Mouse (Mus musculus) adrenal gland, postnatal 10 days (tissue): Measurements from ENCODE around the gene Exoc4. TPM values are rescaled to one million over a fixed set of nuclear protein-coding genes. Genes with fewer than 3 reads are reported as not detected.

Experiments used
- DNase-seq: peaks from one replicate; pipeline ENCODE4 v3.0.0; 2021; ENCODE audit warnings: mixed read lengths
- total RNA-seq, 2 experiments: library from RNA; stranded (reverse); gene quantifications; 2 replicates each; pipeline ENCODE4 v1.2.3; 2021

Exoc4 gene
- total RNA-seq, 2 experiments from 2014 or later = 36.9 to 53.3 TPM

DNA sequence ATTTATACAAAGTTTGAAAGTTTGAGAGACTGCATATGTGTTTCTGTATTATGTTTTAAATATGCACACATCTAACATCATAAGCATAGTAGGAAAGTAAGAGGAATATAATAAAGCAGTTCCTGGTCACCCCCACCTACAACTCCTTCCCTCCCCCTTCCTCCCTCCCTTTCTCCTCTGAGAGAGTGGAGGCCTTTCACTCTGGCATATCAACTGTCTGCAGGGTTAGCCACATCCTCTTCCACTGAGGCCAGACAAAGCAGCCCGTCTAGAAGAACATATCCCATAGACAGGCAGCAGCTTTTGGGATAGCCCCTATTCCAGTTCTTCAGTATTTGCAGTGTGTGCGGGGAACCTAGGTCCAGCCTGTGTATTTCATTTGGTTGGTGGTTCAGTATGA, 382.2 kb downstream of the Exoc4 start:
- DNase-seq = no peak

DNA sequence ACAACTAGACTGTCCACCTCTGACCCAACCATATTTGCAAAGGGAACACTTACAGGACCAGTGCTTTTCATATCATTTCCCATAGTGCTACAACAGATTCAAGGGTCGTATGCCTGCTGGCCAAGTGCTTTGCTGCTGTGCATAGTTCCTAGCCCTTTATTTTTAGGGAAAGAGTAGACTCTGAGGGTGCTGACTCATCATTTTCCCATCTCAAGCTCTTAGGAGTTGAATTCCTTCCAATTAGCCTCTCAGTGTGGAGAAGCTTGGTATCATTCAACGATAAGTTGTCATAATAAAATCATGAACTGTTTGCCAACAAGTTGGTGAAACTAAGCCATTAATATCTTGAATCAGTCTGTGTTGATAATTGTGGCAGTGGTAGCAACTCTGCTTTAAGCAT, 388.3 kb downstream of the Exoc4 start:
- DNase-seq = no peak

DNA sequence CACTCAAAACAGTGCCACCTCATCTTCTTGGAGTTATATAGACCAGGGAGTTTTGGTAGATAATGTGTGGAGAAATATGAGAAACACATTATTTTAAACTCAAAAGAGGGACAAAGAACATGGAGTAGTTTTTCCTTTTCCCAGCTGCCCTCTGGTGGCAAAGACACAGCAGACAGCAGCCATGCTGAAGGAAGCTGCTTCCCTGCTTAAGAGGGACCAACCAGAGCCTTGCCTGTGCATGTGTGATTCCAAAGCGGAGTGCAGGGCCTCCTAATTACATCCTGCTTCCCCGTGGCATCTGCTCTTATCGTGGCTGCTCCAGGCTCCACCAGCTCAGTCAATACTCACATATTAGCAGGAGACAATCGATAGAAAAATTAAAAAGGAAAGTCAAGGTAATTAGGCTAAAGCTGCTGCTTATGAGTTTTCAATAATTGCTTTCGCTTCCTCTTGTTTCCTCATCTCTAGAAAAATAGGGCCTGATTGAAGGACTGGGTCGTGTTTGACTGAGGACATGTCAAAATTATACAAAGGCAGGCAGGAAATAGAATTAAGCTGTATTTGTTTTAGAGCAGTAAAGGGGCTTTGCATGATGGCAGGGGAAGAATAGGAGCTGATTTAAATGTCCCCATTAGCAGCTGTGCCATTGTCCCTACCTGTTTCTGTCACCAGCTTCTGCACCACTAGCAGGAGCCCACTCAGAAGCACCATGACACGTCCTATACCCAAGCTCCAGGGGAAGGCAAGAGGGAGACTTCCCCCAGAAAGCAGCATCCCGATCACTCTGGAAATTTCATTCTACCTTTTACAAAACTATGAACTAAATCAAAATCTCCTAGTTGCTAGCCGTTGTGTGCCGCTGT, 433.1 kb downstream of the Exoc4 start:
- peak; percentile 48 for DNase-seq

DNA sequence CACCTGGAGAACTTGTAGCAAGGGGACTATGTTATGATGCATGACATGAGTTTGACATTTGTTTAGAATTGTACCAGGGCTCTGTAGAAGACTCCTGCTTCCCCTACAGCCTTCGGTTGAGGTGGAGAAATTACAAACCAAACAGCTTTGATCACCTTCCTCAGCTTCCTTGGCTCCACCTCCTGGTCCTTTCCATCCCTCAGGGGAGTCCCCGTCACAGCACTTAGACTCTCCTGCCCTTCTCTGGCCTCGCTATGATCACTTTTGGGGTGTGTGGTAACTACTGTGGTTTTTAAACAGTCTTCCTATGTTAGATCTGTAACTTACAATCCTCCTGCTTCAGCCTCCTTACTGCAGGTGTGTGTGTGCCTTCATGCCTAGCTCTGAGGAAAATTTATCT, 434.6 kb downstream of the Exoc4 start:
- DNase-seq = no peak

DNA sequence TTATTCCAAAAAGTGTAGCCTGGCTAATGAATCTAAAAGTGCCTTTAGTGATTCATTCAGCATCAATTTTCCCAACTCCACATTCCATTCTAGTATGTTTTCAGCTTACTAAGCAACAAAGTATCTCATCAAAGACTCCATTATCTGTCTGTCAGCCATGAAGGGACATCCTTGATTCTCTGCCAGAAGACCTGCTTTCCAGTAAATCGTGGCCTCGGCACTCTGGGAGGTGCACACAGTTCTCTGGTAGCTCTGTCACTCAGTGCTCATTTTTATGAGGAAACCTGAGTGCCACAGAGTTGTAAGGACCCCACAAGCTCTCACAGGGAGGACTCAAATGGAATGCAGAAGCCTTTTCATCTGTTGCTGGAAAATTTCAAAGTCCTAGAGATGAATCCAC, 436.4 kb downstream of the Exoc4 start:
- peak; percentile 20 for DNase-seq

DNA sequence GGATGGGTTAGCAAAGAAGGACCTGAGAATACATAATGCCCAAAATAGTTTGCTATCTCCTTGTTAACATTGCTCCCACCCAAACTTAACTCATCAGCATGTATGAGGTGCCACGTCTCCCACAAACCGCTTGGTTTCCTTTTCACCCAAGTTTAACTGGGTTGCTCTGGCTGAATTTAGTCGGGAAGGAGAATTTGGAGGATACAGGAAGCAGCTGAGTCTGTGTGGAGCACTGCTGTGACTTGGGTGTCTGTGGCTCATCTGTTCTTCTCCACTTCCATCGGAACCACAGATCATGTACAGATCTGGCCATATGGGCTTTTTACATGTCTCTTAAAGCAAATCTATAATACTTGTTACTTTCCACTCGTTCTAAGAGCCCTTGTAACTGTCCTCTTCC, 441.7 kb downstream of the Exoc4 start:
- DNase-seq = no peak

GRCm38 (mm10) chr6:33696976-33697375, 448.1 kb downstream of the Exoc4 start:
- no peak for DNase-seq

DNA sequence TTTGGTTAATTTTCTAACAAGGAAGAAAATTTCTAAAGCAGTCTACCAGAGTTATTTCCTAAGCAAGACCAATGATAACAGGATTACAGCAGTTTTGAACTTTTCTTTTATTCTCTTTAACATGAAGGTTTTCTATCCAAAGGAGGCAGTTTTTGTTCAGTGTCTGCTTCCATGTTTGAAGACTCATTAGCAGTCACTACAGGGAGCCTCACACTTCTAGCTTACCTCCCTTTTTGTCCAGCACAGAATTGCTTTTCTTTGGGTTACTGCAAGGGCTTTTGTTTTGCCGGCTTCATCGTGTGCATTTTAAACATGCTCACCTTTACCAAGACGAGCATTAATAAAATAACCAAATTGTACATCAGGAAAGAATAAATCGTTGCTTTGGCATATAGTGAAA, 460.0 kb downstream of the Exoc4 start:
- no peak for DNase-seq

- no peak for DNase-seq
Observed at GRCm38 (mm10) chr6:33709340-33709739, 460.5 kb downstream of the Exoc4 start.

DNA sequence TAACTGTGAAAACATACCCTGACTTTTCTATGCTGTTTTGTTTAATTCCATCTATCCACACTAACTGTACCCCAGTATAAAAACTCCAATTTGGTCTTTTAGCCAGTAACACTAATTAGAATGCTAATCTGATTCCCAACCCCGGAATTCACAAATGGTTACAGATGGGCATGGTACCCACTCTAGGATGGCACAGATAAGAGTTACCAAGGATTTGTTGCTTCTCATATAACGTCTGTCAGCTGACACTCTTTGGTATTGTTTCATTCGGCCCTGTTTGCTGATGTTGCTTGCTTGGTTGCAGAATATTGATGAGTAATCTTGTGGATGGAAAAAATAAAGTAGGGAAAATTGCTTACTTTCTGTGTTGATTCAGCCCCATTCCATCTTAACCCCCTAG, 462.9 kb downstream of the Exoc4 start:
- no peak for DNase-seq

- DNase-seq = no peak
Observed at GRCm38 (mm10) chr6:33712540-33713118, 463.7 kb downstream of the Exoc4 start.

GRCm38 (mm10) chr6:33716254-33716965, 467.5 kb downstream of the Exoc4 start:
- DNase-seq = no peak

DNA sequence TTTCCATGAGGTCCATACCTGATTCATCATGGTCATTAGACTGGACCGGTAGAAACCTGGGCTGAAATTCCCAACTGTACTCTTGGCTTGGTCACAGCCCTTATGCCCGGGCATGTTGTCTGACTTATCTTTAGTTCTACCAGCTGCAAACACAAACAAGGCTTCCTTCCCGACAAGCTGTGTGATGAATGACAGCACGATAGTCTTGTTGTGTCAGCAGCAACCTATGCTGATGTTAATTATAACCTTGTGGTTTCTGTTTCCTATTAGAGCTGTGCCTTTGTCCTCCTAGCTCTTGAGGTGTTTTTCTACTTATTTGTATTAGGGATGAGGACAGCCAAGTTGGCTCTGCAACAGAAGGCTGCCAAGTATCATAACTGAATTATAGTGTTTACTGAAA, 472.3 kb downstream of the Exoc4 start:
- DNase-seq = no peak

DNA sequence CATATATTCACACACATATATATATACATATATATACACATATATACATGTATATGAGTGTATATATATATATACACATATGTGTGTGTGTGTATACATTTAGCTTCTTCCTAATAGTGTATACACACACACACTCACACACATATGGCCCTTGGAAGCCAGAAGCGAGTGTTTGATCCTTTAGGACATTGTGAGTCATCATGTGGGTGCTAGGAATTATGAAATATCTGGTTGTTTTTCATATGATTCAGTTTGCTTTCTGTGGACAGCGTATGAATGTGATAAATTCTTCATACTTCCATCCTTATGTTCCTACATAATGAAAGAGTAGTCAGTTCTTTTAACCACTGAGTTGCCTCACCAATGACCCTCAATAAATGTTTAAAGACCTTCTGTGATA, 473.9 kb downstream of the Exoc4 start:
- DNase-seq = no peak

GRCm38 (mm10) chr6:33724596-33724995, 475.7 kb downstream of the Exoc4 start:
- DNase-seq = no peak

DNA sequence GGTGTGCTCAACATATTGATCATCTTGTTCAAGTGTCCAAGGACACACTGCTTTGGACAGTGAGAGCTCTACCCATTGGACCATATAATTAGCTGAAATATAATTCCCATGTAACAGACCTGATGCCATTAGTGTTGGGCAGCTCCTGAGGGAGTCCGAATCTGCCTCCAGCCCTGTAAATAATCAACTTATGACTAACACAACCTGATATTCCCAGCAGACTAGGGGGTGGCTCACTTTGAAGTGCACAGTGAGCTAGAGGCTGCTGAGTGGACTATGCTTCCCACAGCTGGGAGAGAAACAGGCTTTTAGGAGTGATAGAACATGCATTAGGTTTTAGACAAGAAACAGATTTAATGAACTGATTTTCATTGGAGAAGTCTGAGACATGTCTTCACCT, 478.4 kb downstream of the Exoc4 start:
- no peak for DNase-seq

DNA sequence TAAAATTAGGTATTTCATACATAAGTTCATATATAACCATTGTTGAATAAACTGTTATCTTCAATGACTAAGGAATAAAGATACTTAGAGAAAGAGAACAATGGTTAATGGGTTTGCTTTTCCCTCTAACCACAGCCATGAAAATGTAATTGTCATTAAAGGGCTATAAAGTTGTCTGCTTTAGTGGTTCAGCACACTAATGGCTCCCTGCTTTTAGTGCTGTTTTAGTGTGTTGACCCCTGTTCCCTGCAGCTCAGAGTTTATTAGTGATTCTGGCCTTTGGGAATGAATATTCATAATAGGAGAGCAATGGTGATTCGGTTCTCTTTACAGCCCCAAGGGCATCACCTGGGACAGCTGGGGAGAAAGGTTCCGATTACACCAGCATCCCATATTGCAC, 483.3 kb downstream of the Exoc4 start:
- DNase-seq = no peak

DNA sequence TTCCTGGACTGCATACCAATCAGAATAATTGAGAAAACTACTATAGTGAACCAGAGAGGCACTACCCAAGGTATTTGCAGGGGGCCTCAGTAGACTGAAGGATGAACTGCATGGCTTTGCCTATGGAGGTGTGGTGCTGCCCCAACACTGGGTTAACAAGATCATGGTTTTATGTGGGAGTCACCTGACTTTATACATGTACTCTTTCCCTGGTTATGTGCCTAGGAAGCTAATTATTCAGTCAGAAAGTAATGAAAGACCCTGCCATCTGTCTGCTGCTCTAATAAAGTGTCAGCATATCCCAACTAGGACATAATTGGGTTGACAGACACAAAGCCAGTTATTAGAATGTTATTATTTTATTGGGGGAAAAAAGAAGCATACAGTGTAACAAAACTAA, 484.7 kb downstream of the Exoc4 start:
- DNase-seq = no peak

DNA sequence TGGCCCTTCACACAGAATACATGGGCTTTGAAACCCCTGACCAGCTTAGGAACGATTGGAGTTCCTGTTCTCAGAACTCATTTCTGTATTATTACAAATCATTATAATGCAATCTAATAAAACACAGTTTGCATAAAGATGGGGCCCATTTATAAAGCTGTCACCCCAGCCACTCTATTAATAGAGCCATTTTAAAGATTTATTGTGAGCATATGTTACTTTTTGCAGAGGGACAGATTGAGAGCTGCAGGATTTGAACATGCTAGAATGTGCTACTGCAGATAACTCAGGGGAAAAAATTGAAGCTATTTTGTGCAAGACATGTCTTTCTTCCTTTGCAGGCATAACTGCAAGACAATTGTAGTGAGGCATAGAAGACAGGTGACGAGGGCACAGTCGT, 485.1 kb downstream of the Exoc4 start:
- DNase-seq = no peak

DNA sequence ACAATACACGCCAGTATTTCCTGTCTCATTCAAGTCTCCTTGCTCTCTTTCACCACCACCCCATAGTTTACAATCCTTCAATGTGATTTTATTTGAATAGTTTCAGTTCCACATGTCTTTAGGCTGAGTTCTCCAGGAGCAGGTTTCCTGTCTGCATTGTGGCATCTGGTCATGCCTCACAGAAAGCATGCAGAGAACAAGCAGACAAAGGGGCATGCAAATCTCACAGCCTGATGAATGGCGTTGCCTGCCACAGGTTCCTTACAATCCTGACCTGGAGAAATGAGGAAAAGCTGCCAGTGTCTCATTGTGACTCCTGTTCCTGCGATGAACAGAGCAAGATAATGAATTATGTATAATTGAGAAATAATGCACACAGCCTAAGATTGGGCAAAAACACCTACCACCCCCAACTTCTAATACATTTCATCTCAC, 490.0 kb downstream of the Exoc4 start:
- DNase-seq = no peak

DNA sequence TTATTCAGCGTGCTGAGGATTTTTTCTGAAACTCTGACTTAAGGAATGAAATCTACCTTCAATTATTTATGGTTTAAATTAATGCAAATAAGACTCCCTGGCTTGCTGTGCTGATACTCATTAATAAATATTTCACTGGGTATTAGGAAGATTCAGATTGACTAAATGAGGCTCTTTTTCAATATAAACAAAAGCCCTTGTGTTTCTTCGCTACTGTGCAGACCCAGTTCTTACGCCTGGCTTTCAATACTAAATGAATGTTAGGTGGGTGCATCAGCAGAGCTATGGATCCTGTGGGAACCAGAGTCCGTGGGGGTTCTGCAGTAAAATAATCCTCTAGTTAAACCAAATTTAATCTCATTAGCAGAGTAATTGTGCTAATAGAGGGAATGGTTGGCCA, 490.4 kb downstream of the Exoc4 start:
- DNase-seq = no peak

GRCm38 (mm10) chr6:33755976-33756375, 507.1 kb downstream of the Exoc4 start:
- DNase-seq = no peak

DNA sequence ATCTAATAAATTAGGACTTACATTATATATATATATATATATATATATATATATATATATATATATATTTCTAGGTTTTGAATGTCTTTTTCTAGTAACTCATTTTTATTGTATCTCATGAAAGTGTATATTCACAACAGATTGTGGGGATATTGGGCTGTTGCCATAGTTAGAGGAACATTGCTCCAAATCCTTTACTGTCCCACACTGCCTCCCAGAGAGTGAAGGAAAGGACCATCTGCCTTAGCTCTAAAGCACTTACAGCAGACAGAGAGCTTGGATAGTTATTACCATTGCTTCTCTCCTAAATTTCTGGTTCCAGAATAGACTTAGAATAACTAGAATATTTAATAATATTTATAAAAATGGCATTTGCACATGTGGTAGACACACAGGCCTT, 512.7 kb downstream of the Exoc4 start:
- no peak for DNase-seq
